Mouse (Mus musculus) ovary, adult 10 weeks (tissue): ENCODE results near the gene Trf. TPM values are rescaled to one million over a fixed set of nuclear protein-coding genes. Genes with fewer than 3 reads are reported as not detected.

ENCODE experiments used
- polyA plus RNA-seq: library from polyadenylated mRNA; stranded (reverse); fragments of 350-450 nt; fragmentation: Illumina TruSeq; extraction: RNeasy Lipid Tissue Mini Kit (QIAGEN cat#74804); gene quantifications from one replicate; pipeline ENCODE4 v1.2.3, GENCODE M21; 2014

Gene Trf
- 146 TPM for polyA plus RNA-seq

DNA sequence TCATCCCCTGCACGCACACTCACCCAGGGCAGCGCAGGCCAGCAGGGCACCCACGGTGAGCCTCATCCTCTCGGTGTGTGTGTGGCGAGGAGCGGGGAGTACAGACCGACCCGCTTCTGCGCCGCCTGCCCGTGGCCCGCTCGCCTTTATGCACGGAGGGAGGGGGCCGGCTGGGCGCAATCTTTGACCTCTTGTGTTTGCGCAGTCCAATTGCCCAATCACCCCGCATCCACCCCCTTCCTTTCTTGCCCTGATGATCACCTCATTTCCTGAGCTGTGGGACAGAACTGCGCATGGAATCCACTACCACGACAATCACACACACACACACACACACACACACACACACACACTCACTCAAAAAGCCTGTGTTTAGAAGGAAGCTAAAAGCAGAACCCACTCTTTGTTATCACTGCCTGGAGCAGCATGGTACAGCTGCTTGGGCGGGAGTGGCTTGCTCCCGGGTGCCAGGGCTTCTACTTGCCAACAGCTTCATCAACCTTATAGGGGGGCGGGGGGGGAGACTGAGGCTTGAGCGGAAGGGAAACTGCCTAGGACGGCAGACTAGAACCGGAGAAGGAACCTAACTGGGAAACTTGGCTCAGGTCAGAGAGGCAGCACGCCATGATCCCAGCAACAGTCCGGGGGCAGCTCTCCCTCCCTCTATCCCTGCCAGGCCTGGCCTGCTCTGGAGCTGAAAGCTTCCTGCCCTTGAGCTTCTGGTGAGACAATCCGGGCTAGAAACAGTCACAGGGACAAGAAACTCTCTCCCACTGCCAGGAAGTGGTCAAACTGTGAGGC, at the start of gene Trf, which contains the start of gene Gm20425:
TSS of gene Trf (minus strand) at position 294 of the 801 bp plus-strand sequence.
TSS of gene Gm20425 (minus strand) at position 157 of the 801 bp plus-strand sequence.

DNA sequence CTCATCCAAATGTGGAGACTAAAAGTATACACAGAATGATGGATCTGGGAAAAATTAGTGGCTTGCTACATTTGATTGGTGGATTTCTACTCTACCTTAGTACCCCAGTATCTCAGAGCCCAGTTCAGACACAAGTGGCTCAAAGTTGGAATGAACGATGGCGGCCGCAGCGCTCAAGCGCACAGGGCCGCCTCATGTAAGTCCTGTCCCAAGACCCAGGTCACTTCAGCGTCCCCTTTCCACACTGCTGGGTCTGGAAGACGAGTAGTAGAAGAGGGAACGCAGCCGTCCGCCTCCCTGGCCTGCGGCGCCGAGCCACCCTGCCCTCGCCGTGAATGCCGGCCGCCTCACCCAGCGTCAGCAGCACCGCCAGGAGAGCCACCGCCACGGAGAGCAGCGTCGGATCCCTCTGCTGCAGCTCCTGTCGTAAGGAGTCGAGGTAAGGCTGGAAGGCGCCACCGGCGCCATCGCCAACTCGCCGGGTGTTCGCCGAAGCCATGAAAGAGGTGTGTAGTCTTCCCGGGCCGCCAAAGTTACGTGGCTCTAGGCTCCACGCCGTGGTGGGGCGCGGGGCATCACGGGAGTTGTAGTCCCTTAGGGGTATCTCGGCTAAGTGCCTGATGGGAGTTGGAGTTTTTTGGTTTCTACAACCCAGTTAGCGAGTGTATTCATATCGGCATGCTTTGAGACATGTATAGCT, 28.5 kb downstream of the Trf start, which contains the start of gene Srprb:
TSS of gene Srprb (minus strand) at position 577 of the 700 bp plus-strand sequence.

Other genes with a start within 250 kb of the Trf start
- gene Slco2a1, start 241.7 kb downstream of the Trf start, polyA plus RNA-seq, result 6.9 TPM
- 8.0 TPM for gene Rab6b, start 118.7 kb downstream of the Trf start, polyA plus RNA-seq
- gene Srprb, start 28.3 kb downstream of the Trf start, polyA plus RNA-seq, result 11.1 TPM
- gene Gm20425, start 137 bp downstream of the Trf start, polyA plus RNA-seq, result 6.6 TPM
- gene 1300017J02Rik, start 74.6 kb upstream of the Trf start, polyA plus RNA-seq, result not detected
- 52.4 TPM for gene Topbp1, start 74.8 kb upstream of the Trf start, polyA plus RNA-seq
- gene Cdv3, start 135.4 kb upstream of the Trf start, polyA plus RNA-seq, result 246 TPM
- gene Bfsp2, start 250.0 kb upstream of the Trf start, polyA plus RNA-seq, result not detected